Mouse (Mus musculus): ENCODE measurements around the gene Tmem132c. TPM values are rescaled to one million over a fixed set of nuclear protein-coding genes. Genes with fewer than 3 reads are reported as not detected.

Gene Tmem132c
- polyA plus RNA-seq, 1 experiment from 2014 or later: 21.1 TPM

- ATAC-seq (ENCODE audit: low FRiP score): no peak
- H3K4me2 ChIP-seq (replicated peaks; ENCODE audit: low read depth, low read length): no peak overlapping the region
- H3K4me3 ChIP-seq (ENCODE audit: low read depth, low read length): no peak overlapping the region
- no peak overlapping the region for H3K9ac ChIP-seq (ENCODE audit: low read depth, low read length)
- no peaks in the 10 kb centered on the region for H3K4me1 ChIP-seq (replicated peaks; ENCODE audit: control insufficient read depth, insufficient read depth, low read length)
- H3K9me3 ChIP-seq (ENCODE audit: control insufficient read depth, low read length): no peaks in the 10 kb centered on the region
- no peaks in the 10 kb centered on the region for H3K36me3 ChIP-seq (ENCODE audit: control insufficient read depth, insufficient read depth, low read length)
- no peak overlapping the region for H3K27ac ChIP-seq (ENCODE audit: low read depth, low read length)
- H3K27me3 ChIP-seq (ENCODE audit: control insufficient read depth, insufficient read depth, low read length): no peaks in the 10 kb centered on the region
- DNase-seq (ENCODE audit: low spot score): no peak
- 78% methylated on average over 2 of the region's 2 CpGs for WGBS
These were observed 306.5 kb downstream of the Tmem132c start for GRCm38 (mm10) chr5:127548136-127548535.

- Histone ChIP-seq H3K4me2 (replicated peaks; ENCODE audit: low read depth, low read length) (no peak overlapping the region), H3K27me3 (ENCODE audit: control insufficient read depth, insufficient read depth, low read length) (no peaks in the 10 kb centered on the region), H3K36me3 (ENCODE audit: control insufficient read depth, insufficient read depth, low read length) (no peaks in the 10 kb centered on the region), H3K4me1 (replicated peaks; ENCODE audit: control insufficient read depth, insufficient read depth, low read length) (no peaks in the 10 kb centered on the region), H3K4me3 (ENCODE audit: low read depth, low read length) (no peak overlapping the region), H3K9me3 (ENCODE audit: control insufficient read depth, low read length) (no peaks in the 10 kb centered on the region), H3K9ac (ENCODE audit: low read depth, low read length) (no peak overlapping the region), H3K27ac (ENCODE audit: low read depth, low read length) (no peak overlapping the region)
- WGBS: 84% methylated on average over 3 of the region's 3 CpGs
- DNase-seq (ENCODE audit: low spot score): no peak
- ATAC-seq (ENCODE audit: low FRiP score): no peak
These were observed 319.5 kb downstream of the Tmem132c start for GRCm38 (mm10) chr5:127561086-127561485.

GRCm38 (mm10) chr5:127567165-127567741, 325.6 kb downstream of the Tmem132c start:
- no peaks in the 10 kb centered on the region for H3K4me1 ChIP-seq (replicated peaks; ENCODE audit: control insufficient read depth, insufficient read depth, low read length)
- no peak overlapping the region for H3K27ac ChIP-seq (ENCODE audit: low read depth, low read length)
- 66% methylated on average over 6 of the region's 6 CpGs for WGBS
- no peak overlapping the region for H3K9ac ChIP-seq (ENCODE audit: low read depth, low read length)
- no peaks in the 10 kb centered on the region for H3K9me3 ChIP-seq (ENCODE audit: control insufficient read depth, low read length)
- no peak for ATAC-seq (ENCODE audit: low FRiP score)
- H3K4me3 ChIP-seq (ENCODE audit: low read depth, low read length): no peak overlapping the region
- no peaks in the 10 kb centered on the region for H3K27me3 ChIP-seq (ENCODE audit: control insufficient read depth, insufficient read depth, low read length)
- no peak for DNase-seq (ENCODE audit: low spot score)
- no peak overlapping the region for H3K4me2 ChIP-seq (replicated peaks; ENCODE audit: low read depth, low read length)
- H3K36me3 ChIP-seq (ENCODE audit: control insufficient read depth, insufficient read depth, low read length): no peaks in the 10 kb centered on the region

- H3K9me3 ChIP-seq (ENCODE audit: control insufficient read depth, low read length): no peaks in the 10 kb centered on the region
- H3K4me2 ChIP-seq (replicated peaks; ENCODE audit: low read depth, low read length): no peak overlapping the region
- WGBS: 59% methylated on average over 8 of the region's 8 CpGs
- no peak overlapping the region for H3K27ac ChIP-seq (ENCODE audit: low read depth, low read length)
- H3K9ac ChIP-seq (ENCODE audit: low read depth, low read length): no peak overlapping the region
- no peak overlapping the region for H3K4me3 ChIP-seq (ENCODE audit: low read depth, low read length)
- no peaks in the 10 kb centered on the region for H3K27me3 ChIP-seq (ENCODE audit: control insufficient read depth, insufficient read depth, low read length)
- no peaks in the 10 kb centered on the region for H3K36me3 ChIP-seq (ENCODE audit: control insufficient read depth, insufficient read depth, low read length)
- no peak for ATAC-seq (ENCODE audit: low FRiP score)
- H3K4me1 ChIP-seq (replicated peaks; ENCODE audit: control insufficient read depth, insufficient read depth, low read length): no peaks in the 10 kb centered on the region
- DNase-seq (ENCODE audit: low spot score): peak; percentile 51
These were observed 335.8 kb downstream of the Tmem132c start for GRCm38 (mm10) chr5:127577419-127577818.

- no peaks in the 10 kb centered on the region for H3K9me3 ChIP-seq (ENCODE audit: control insufficient read depth, low read length)
- H3K27me3 ChIP-seq (ENCODE audit: control insufficient read depth, insufficient read depth, low read length): no peaks in the 10 kb centered on the region
- DNase-seq (ENCODE audit: low spot score): no peak
- no peak overlapping the region for H3K4me2 ChIP-seq (replicated peaks; ENCODE audit: low read depth, low read length)
- H3K27ac ChIP-seq (ENCODE audit: low read depth, low read length): no peak overlapping the region
- ATAC-seq (ENCODE audit: low FRiP score): no peak
- no peak overlapping the region for H3K4me3 ChIP-seq (ENCODE audit: low read depth, low read length)
- no peaks in the 10 kb centered on the region for H3K4me1 ChIP-seq (replicated peaks; ENCODE audit: control insufficient read depth, insufficient read depth, low read length)
- no peaks in the 10 kb centered on the region for H3K36me3 ChIP-seq (ENCODE audit: control insufficient read depth, insufficient read depth, low read length)
- no peak overlapping the region for H3K9ac ChIP-seq (ENCODE audit: low read depth, low read length)
- 77% methylated on average over 8 of the region's 8 CpGs for WGBS
These were observed 342.1 kb downstream of the Tmem132c start for GRCm38 (mm10) chr5:127583658-127584057.

GRCm38 (mm10) chr5:127587854-127588253, 346.2 kb downstream of the Tmem132c start:
- H3K9ac ChIP-seq (ENCODE audit: low read depth, low read length): no peak overlapping the region
- H3K36me3 ChIP-seq (ENCODE audit: control insufficient read depth, insufficient read depth, low read length): no peaks in the 10 kb centered on the region
- DNase-seq (ENCODE audit: low spot score) (no peak), ATAC-seq (ENCODE audit: low FRiP score) (no peak)
- H3K27me3 ChIP-seq (ENCODE audit: control insufficient read depth, insufficient read depth, low read length): no peaks in the 10 kb centered on the region
- no peak overlapping the region for H3K27ac ChIP-seq (ENCODE audit: low read depth, low read length)
- no peak overlapping the region for H3K4me2 ChIP-seq (replicated peaks; ENCODE audit: low read depth, low read length)
- no peak overlapping the region for H3K4me3 ChIP-seq (ENCODE audit: low read depth, low read length)
- WGBS: 76% methylated on average over 6 of the region's 6 CpGs
- H3K9me3 ChIP-seq (ENCODE audit: control insufficient read depth, low read length): no peaks in the 10 kb centered on the region
- no peaks in the 10 kb centered on the region for H3K4me1 ChIP-seq (replicated peaks; ENCODE audit: control insufficient read depth, insufficient read depth, low read length)

GRCm38 (mm10) chr5:127592406-127592805, 350.8 kb downstream of the Tmem132c start:
- H3K9ac ChIP-seq (ENCODE audit: low read depth, low read length): no peak overlapping the region
- H3K27ac ChIP-seq (ENCODE audit: low read depth, low read length): no peak overlapping the region
- H3K4me2 ChIP-seq (replicated peaks; ENCODE audit: low read depth, low read length): no peak overlapping the region
- ATAC-seq (ENCODE audit: low FRiP score): no peak
- H3K36me3 ChIP-seq (ENCODE audit: control insufficient read depth, insufficient read depth, low read length): 0 out of 2 replicates have a peak, but pooled peaks cover 5% of the 10 kb centered on the region
- H3K9me3 ChIP-seq (ENCODE audit: control insufficient read depth, low read length): no peaks in the 10 kb centered on the region
- no peak overlapping the region for H3K4me3 ChIP-seq (ENCODE audit: low read depth, low read length)
- no peaks in the 10 kb centered on the region for H3K27me3 ChIP-seq (ENCODE audit: control insufficient read depth, insufficient read depth, low read length)
- DNase-seq (ENCODE audit: low spot score): no peak
- H3K4me1 ChIP-seq (replicated peaks; ENCODE audit: control insufficient read depth, insufficient read depth, low read length): no peaks in the 10 kb centered on the region
- 71% methylated on average over 5 of the region's 5 CpGs for WGBS

GRCm38 (mm10) chr5:127592854-127593253, 351.2 kb downstream of the Tmem132c start:
- no peak overlapping the region for H3K4me3 ChIP-seq (ENCODE audit: low read depth, low read length)
- ATAC-seq (ENCODE audit: low FRiP score): no peak
- H3K4me2 ChIP-seq (replicated peaks; ENCODE audit: low read depth, low read length): no peak overlapping the region
- no peaks in the 10 kb centered on the region for H3K4me1 ChIP-seq (replicated peaks; ENCODE audit: control insufficient read depth, insufficient read depth, low read length)
- no peaks in the 10 kb centered on the region for H3K27me3 ChIP-seq (ENCODE audit: control insufficient read depth, insufficient read depth, low read length)
- no peaks in the 10 kb centered on the region for H3K9me3 ChIP-seq (ENCODE audit: control insufficient read depth, low read length)
- no peak overlapping the region for H3K27ac ChIP-seq (ENCODE audit: low read depth, low read length)
- H3K36me3 ChIP-seq (ENCODE audit: control insufficient read depth, insufficient read depth, low read length): 0 out of 2 replicates have a peak, but pooled peaks cover 5% of the 10 kb centered on the region
- DNase-seq (ENCODE audit: low spot score): peak; percentile 32
- H3K9ac ChIP-seq (ENCODE audit: low read depth, low read length): no peak overlapping the region
- 85% methylated on average over 6 of the region's 6 CpGs for WGBS

- 97% methylated on average over 3 of the region's 3 CpGs for WGBS
- Histone ChIP-seq H3K27ac (ENCODE audit: low read depth, low read length) (no peak overlapping the region), H3K27me3 (ENCODE audit: control insufficient read depth, insufficient read depth, low read length) (no peaks in the 10 kb centered on the region), H3K4me2 (replicated peaks; ENCODE audit: low read depth, low read length) (no peak overlapping the region), H3K36me3 (ENCODE audit: control insufficient read depth, insufficient read depth, low read length) (0 out of 2 replicates have a peak, but pooled peaks cover 8% of the 10 kb centered on the region), H3K9ac (ENCODE audit: low read depth, low read length) (no peak overlapping the region), H3K4me1 (replicated peaks; ENCODE audit: control insufficient read depth, insufficient read depth, low read length) (no peaks in the 10 kb centered on the region), H3K9me3 (ENCODE audit: control insufficient read depth, low read length) (no peaks in the 10 kb centered on the region), H3K4me3 (ENCODE audit: low read depth, low read length) (no peak overlapping the region)
- no peak for DNase-seq (ENCODE audit: low spot score)
- ATAC-seq (ENCODE audit: low FRiP score): no peak
These were observed 354.1 kb downstream of the Tmem132c start for GRCm38 (mm10) chr5:127595676-127596075.

Measured in hindbrain, embryonic 11.5 days (tissue).